Mouse (Mus musculus): Measurements from ENCODE around the gene Fosl1.

Gene Fosl1

DNA sequence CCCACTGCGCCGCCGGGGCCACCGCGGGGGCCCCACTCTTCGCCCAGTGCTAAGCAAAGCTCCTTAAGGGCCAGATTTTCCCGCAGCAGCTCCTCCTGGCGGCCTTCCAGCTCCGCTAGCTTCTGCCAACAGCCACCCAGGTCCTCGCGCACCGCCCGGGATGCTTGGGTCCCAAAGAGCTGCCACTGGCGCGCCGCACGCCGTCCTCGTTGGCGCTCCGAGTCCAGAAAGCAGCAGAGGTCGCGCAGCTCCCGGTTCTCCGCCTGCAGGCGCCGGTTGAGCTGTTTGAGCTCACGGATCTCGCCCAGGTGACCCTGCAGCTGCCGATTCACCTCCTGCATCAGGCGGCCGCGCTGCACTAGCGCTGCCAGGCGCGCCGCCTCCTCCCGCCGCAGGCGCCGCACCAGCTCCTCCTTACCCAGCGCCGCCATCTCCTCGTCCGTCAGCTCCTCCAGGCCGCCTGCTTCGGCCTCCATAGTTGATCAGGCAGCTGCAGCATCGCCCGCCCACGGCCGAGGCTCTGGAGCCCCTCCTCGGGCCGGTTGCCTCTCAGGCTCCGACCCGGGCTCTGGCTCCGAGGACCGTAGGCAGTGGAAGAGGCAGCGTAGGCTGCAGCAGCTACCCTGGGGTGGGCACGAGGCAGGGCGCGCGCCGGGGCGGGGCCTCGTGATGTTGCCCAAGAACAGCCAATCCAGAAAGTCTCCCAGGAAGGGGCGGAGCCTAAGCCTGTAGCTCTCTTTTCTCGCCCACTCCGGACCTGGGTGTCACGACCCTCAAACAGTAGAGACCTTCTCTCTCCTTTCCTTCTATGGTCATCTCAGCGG lies 9.8 kb downstream of the Fosl1 start:
- DNase-seq (ENCODE audit: low spot score) = peak; percentile 98

DNA sequence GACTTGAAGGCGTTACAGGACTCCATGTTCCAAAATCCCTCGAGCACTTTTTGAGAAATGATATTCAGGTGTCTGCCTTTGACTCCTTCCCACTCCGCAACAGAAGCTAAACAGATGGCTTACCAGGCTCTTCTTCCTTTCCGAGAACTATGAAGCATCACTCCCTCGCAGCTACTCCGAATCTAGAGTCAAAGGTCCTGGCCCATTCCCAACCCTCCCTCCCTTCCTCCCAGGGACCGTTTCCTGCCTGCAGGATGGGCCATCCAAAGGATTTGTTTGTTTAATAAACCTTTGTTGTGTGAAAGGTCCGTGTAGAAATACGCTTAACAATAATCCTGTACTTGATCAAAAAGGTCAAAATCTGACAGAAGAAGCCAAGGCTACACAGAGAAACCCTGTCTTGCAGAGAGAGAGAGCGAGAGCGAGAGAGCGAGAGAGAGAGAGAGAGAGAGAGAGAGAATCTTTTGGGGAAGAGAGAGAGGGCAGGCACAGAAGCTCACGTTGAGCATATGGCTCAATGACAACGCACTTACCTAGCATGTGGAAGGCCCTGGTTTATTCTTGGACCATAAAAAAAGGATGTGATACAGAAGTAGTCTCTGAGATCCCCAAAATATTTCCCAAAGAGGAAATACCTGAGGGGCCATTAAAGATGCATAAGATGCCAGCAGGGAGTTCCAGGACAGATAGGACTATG lies 10.5 kb downstream of the Fosl1 start, which contains the start of gene Ccdc85b:
Gene Ccdc85b, minus strand, starts transcription at position 149 of the 697 bp plus-strand sequence.
- no peak for DNase-seq (ENCODE audit: low spot score)

DNA sequence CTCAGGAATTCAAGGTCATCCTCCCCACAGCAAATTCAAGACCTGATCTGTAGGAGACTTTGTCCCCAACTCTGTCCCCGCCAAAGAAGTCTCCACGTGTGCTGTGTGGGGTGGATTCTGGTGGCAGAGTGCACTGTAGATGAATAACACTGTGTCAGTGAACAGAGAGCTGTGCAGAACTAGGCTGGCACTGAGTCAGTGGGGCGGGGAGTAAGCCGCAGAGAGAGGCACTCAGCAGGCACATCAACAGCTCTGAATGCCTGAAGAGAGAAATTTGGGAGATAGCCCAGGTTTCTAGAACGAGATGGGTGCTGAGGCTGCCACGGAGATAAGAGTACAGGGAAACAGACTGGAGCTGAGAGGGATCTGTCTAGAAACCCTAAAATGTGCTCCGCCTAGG lies 11.7 kb downstream of the Fosl1 start:
- DNase-seq (ENCODE audit: low spot score) = peak; percentile 61

DNA sequence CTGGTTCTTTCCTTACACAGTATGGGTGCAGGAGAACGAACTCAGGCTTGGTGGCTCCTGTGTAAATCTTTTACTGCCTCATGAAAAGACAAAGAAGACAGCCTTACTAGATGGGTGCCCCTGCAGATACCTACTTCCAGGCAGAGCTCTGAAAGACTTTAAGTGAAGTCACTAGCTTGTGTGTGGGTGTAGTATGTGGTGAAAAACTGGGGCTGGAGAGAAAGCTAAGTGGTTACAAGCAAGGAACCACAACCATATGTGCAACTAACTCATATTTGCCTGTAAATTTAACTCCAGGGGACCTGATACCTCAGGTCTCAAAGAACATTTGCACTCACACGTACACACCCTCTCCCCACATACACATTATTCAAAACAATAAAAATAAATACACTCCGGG lies 12.5 kb downstream of the Fosl1 start:
- no peak for DNase-seq (ENCODE audit: low spot score)

DNA sequence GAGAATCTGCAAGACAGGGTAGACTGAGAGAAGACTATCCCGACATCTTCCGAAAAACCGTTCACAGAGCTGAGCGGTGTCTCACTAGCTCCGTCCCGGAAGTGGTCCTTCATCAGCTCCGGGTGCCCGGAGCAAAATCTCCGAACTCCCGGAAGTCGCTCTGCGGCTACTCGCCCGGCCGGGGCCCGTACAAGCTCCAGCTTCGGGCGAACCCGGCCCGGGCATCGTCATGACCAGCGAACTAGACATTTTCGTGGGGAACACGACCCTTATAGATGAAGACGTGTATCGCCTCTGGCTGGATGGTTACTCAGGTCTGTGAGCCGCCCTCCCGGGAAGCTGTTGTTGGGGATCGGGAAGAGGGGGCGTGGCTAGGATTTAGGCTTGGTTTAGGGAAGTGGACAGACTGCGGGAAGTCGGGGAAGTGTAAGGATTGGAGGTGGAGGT lies 13.1 kb downstream of the Fosl1 start, which contains the start of gene Fibp:
Gene Fibp, plus strand, starts transcription at position 151 of the 447 bp plus-strand sequence.
- peak; percentile 86 for DNase-seq (ENCODE audit: low spot score)

DNA sequence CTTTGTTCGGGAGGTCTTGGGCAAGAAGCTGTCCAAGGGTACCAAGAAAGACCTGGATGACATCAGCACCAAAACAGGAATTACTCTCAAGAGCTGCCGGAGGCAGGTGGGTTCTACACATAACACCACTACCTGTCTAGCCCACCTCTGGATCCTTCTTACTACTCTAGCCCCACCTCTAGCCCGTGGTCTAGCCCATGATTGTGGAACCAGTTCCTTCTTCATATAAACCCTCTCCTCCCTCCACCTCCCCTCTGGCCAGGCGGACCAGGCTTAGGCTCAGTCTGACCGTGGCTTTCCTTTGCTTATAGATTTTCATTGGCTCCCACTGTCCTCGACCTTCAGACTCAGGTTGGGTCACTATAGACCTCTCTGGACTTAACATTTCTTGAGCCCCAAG lies 14.1 kb downstream of the Fosl1 start:
- DNase-seq (ENCODE audit: low spot score) = no peak

DNA sequence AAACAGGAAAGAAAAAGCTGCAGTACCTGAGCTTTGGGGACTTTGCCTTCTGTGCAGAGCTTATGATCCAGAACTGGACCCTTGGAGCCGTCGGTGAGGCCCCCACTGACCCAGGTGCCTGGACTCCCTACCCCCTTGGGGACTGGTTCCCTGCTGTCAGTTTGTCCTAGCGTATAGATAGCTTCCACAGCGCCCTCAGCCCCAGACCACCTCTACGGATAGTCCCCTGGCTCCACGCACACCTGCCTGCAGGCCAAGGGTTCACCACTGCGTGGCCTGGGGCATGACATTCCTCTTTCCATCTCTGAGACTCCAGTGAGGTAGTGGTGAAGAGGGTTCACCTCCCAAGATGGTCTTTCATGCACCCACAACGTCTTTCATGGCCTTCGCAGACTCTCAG lies 15.9 kb downstream of the Fosl1 start:
- no peak for DNase-seq (ENCODE audit: low spot score)

DNA sequence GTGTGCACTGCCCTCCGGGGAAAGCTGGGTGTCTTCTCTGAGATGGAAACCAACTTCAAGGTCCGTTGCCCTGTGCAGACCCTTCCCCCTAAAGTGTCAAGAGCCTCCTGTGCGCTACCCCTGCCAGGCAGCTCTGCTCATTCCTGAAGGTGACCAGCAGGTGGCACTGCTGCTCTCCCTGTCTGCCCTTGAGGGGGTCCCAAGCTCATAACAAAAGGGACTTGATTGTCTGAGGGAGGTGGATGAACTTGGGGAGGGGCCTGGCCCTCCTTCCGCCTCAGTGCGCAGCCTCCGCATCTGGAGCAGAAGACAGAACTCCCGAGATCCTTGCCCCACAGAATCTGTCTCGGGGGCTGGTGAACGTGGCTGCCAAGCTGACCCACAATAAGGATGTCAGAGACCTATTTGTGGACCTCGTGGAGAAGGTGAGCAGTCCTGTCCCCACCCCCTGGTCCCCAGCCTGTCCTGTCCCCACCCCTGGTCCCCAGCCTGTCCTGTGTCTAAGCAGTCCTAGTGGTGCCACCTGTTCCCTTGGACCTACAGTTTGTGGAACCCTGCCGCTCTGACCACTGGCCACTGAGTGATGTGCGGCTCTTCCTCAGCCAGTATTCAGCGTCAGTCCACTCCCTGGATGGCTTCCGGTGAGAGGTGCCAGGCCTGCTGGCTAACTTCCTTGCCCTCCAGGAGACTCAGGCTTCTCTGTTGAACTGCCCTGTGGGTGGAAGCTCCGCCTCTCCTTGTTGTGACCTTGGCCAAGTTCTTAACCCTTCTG lies 16.6 kb downstream of the Fosl1 start:
- no peak for DNase-seq (ENCODE audit: low spot score)

DNA sequence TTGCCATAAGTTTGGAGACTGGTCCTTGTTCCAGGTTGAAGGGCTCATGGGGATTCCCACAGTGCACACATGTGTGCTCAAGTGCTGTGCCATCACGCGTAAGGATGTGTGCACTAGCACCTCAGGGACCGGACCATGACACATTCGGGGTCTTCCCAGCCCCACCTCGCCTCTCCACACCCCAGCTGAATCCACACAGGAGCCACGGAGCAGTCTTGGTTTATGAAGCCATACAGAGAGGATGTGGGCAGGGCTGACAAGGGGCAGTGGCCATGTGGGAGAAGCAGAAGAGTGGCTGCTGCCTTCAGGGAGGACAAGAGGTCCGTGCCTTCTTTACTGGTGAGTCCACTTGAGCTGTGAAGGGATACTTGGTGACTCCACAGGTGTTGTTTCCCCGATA lies 17.7 kb downstream of the Fosl1 start:
- DNase-seq (ENCODE audit: low spot score) = no peak

DNA sequence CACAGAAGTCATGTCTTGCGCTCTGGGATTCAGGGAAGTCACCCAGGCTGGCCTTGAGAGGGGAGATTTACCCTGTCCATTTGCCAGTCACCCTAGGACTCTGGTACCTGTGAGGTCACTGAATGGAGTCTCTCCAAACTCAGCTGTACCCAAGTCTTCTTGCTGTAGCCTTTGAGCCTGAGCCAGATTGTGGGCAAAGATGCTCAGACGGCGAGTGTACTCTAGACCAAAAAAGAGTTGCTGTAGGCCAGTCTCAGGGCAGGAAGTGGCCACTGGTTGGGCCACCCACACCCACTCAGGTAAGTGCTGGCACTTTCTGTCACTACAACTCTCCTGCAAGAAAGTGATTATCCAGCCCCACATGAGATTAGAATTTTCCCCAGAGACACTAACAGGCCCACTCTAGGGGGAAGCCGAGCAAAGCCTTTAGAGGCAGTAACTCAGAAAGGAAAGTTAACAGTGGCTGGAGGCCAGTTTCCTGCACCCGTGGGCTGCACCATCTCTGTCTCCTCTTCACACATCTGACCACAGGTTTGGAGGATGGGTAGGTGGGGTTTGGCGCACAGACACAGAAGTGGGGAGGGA lies 19.7 kb downstream of the Fosl1 start:
- no peak for DNase-seq (ENCODE audit: low spot score)

DNA sequence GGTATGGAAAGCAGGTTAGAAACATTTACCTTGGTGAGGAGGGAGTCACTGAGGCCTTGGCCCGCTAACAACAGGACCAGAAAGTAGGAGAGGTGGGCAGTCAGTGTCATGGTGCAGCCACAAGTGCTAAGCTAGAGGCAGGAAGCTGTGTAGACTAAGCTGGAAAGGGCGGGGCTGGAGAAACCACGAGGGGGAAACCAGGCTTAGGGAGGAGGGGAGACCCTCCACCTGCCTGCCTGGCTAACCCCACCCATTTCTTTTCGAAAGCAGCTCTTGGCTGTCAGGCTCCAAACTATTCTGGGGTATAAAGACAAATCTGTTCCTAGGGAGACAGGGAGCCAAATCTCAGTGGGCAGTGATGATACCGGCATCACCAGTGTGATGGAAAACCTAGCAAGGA lies 21.0 kb downstream of the Fosl1 start, which contains the start of gene Ctsw:
Gene Ctsw, minus strand, starts transcription at position 134 of the 400 bp plus-strand sequence.
- no peak for DNase-seq (ENCODE audit: low spot score)

DNA sequence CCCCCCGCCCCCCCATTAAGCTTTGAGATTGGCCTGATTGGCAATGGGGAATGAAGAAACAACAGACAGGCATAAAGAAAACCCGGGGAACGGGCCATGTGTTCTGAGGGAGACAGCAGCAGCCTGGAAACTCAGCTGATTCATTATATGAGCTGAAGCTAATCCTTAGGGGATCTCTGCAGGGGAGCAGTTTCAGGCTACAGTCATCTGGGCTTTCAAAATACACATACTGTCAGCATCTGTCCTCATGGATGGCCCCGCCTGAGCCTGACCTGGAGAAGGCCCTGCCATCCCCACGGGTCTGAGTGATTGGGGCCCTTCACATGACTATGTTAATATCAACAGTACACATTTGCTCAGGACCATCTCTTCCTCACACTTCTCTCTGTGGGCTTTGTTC lies 24.5 kb downstream of the Fosl1 start:
- DNase-seq (ENCODE audit: low spot score) = no peak

DNA sequence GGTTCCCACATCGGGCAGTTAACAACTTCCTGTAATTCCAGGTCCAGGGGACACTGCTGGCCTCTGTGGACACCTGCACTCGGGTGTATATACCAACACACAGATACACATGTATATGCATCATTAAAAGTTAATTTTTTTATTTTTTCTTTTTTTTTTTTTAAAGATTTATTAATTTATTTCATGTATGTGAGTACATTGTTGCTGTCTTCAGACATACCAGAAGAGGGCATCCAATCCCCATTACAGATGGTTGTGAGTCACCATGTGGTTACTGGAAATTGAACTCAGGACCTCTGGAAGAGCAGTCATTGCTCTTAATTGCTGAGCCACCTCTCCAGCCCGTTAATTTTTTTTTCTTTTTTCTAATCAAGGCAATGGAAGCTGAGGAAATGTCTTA lies 25.5 kb downstream of the Fosl1 start:
- DNase-seq (ENCODE audit: low spot score) = no peak

DNA sequence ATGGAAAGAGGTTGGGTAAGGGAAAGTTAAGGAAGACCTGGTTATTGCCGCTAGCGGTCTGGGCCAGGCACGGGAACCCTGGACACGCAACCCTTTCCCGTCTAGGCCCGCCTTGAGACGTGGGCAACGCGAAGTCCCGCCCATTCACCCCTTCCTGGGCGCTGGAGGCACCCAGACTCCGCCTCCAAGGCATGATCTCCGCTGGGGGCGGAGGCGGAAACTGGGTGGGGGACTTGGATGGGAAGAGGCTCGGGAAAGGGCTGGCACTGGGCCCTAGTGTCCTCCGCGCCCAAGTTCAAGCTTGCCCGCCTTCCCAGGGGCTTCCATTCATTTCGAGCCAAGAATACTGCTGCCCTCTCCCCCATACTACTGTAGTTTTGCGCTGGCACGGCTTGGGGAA lies 26.4 kb downstream of the Fosl1 start, which contains the start of gene Efemp2:
Gene Efemp2, plus strand, starts transcription at position 235 of the 400 bp plus-strand sequence.
- DNase-seq (ENCODE audit: low spot score) = peak; percentile 71

DNA sequence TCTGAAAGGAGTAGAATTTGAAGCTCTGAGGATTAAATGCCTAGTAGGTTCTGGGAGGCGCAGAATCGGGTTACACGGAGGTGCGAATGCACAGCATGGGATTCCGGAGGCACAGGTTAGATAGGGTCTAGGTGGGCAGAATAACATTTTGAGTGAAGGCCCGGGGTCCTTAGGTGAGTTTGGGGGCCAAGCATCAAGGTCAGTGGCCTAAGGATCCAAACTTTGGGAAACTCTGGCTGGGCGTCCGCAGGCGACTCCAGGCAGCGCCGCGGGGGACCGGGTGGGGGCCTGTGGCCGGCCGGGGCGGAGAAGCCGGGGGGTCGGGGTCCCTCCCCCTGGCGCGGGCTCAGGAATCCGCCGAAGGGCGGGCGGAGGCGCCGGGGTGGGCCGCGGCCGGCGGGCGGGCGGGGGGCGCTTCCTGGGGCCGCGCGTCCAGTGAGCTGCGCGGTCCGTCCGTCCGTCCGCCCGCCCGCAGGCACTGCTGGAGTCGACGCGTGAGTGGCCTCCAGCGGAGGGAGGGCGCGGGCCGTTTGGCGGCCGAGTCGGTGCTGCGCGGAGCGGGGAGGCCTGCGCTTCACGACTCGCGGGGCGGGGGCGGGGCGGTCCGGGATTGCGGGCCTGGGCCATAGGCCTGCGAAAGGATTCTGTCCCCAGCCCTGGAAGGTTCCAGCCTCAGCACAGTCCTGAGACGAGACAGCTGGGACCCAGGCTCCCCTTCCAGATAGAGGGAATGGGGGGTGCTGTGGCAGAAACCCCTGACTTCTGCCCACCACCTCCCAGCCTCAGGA lies 27.1 kb downstream of the Fosl1 start:
- DNase-seq (ENCODE audit: low spot score) = no peak

DNA sequence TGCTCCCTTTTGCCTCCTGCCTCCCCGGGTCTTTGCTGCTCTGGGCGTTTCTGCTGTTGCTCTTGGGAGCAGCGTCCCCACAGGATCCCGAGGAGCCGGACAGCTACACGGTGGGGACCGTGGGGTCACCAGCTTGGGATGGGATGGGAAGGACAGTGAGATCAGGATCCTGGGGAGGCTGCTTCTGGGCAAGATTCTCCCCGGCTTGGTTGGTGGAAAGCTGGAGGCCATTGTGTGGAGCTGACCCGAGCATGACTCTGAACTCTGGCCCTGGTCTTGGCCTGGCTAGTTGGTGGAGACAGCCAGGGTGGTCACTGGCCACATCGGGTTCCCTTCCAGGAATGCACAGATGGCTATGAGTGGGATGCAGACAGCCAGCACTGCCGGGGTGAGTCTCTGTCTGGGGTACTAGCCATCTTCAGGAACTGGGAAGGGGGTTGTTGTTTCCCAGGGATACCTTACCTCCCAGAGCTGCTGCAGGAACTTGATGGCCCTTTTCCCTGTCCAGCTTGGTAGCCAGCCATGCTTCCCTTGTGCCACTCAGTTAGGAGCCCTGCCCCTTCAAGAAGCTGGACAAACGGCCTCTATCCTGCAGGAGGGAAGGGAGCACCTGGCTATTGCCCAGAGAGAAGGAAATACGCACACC lies 27.8 kb downstream of the Fosl1 start:
- DNase-seq (ENCODE audit: low spot score) = no peak

DNA sequence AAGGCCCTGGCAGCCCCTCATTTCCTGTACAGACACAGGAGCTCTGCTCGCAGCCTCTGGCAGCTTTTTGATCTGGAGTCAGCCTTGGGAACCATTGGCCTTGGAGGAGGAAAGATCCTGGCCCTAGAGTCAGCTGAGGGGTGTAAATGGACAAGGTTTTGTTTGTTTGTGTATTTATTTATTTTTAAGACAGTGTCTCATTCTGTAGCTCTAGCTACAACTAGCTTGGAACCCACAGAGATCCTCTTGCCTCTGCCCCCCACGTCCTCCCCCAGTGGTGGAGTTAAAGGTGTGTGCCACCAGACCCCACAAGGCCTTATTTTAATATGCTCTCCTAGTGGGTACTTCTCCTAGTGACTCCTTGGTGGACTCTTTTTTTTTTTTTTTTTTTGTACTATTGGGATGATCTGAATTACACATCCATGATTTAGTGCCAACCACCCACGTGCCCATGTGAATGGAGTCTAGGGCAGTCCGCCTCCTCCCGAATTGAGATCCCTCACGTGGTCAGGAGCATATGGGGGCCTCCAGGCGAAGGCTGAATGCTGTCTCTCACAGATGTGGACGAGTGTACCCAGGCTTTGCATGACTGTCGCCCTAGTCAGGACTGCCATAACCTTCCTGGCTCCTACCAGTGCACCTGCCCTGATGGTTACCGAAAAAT lies 29.8 kb downstream of the Fosl1 start:
- no peak for DNase-seq (ENCODE audit: low spot score)

DNA sequence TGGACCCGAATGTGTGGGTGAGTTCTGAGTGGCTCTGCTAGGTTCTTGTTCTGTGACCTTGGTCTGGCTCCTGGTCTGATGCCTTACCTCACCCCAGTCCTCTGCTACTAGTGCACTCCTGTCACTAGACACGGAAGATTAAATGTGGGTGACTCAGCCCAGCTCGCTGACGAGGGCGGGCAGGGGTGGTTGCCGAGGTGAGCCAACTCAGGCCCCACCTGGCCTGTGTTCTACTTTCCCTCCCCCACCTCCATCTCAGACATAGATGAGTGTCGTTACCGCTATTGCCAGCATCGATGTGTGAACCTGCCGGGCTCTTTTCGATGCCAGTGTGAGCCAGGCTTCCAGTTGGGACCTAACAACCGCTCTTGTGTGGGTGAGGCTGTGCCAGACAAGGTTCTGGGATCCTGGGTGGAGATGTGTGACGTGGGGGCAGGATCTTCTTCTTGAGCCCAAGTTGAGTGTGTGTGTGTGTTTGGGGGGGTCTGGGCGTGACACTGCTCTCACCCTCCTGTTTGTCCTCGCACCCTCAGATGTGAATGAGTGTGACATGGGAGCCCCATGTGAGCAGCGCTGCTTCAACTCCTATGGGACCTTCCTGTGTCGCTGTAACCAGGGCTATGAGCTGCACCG lies 30.4 kb downstream of the Fosl1 start:
- no peak for DNase-seq (ENCODE audit: low spot score)

DNA sequence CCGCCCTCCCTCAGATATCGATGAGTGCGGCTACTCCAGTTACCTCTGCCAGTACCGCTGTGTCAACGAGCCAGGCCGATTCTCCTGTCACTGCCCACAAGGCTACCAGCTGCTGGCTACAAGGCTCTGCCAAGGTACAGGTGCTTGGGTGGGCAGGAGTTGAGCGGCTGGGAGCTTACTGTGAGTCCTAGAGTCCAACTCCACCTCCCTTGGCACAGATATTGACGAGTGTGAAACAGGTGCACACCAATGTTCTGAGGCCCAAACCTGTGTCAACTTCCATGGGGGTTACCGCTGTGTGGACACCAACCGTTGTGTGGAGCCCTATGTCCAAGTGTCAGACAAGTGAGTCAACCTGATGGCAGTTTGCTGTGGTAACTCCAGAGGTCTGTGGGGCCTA lies 32.7 kb downstream of the Fosl1 start:
- DNase-seq (ENCODE audit: low spot score) = no peak

DNA sequence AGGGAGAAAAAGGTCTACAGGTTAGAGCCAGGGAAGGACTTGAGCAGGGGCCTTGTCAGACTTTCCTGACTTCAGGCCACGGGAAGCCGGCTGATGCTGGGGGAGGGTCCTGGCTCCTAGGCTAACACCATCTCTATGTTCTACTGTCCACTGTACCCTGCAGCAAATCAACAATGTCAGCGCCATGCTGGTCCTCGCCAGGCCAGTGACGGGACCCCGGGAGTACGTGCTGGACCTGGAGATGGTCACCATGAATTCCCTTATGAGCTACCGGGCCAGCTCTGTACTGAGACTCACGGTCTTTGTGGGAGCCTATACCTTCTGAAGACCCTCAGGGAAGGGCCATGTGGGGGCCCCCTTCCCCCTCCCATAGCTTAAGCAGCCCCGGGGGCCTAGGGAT lies 34.1 kb downstream of the Fosl1 start:
- DNase-seq (ENCODE audit: low spot score) = no peak
